Mouse (Mus musculus) kidney, adult 11 months (tissue): Measurements from ENCODE around the gene Jak2.

Source experiments
- DNase-seq: peaks from one replicate; pipeline ENCODE4 v3.0.0; 2022

Jak2 gene

GRCm38 (mm10) chr19:29311791-29312190 lies 60.2 kb downstream of the Jak2 start:
- DNase-seq, result no peak

- no peak for DNase-seq
Measured at GRCm38 (mm10) chr19:29312661-29313060, 61.0 kb downstream of the Jak2 start.

GRCm38 (mm10) chr19:29323416-29324049 lies 71.9 kb downstream of the Jak2 start:
- DNase-seq, result no peak

- DNase-seq, result peak; percentile 31
Measured at GRCm38 (mm10) chr19:29325053-29325851, 73.6 kb downstream of the Jak2 start, which contains the start of gene Insl6. Gene Insl6, minus strand, starts transcription at chr19:29325356.

- no peak for DNase-seq
Measured at GRCm38 (mm10) chr19:29325852-29326180, 74.2 kb downstream of the Jak2 start.

GRCm38 (mm10) chr19:29326396-29326795 lies 74.8 kb downstream of the Jak2 start:
- DNase-seq, result no peak

- DNase-seq, result no peak
Measured at GRCm38 (mm10) chr19:29326822-29327552, 75.4 kb downstream of the Jak2 start.

- peak; percentile 33 for DNase-seq
Measured at GRCm38 (mm10) chr19:29334068-29334745, 82.6 kb downstream of the Jak2 start, which contains the start of gene Rln1. Gene Rln1, minus strand, starts transcription at chr19:29334670.

GRCm38 (mm10) chr19:29336624-29337023 lies 85.0 kb downstream of the Jak2 start:
- no peak for DNase-seq

- DNase-seq, result no peak
Measured at GRCm38 (mm10) chr19:29341029-29341428, 89.4 kb downstream of the Jak2 start.

- DNase-seq, result no peak
Measured at GRCm38 (mm10) chr19:29342281-29342680, 90.7 kb downstream of the Jak2 start.

GRCm38 (mm10) chr19:29344868-29345267 lies 93.2 kb downstream of the Jak2 start:
- no peak for DNase-seq

GRCm38 (mm10) chr19:29345636-29346035 lies 94.0 kb downstream of the Jak2 start:
- no peak for DNase-seq

GRCm38 (mm10) chr19:29350991-29351390 lies 99.4 kb downstream of the Jak2 start:
- no peak for DNase-seq

GRCm38 (mm10) chr19:29354895-29355877 lies 103.6 kb downstream of the Jak2 start:
- DNase-seq, result peak; percentile 67

- peak; percentile 42 for DNase-seq
Measured at GRCm38 (mm10) chr19:29356281-29356680, 104.7 kb downstream of the Jak2 start.

GRCm38 (mm10) chr19:29360251-29360650 lies 108.6 kb downstream of the Jak2 start:
- DNase-seq, result no peak

GRCm38 (mm10) chr19:29361468-29362130 lies 110.0 kb downstream of the Jak2 start:
- DNase-seq, result peak; percentile 92

GRCm38 (mm10) chr19:29362173-29362930 lies 110.7 kb downstream of the Jak2 start:
- no peak for DNase-seq
